Mouse (Mus musculus) heart, adult 2 months (tissue): ENCODE results near the gene Crip2.

ENCODE experiments used
- CTCF ChIP-seq: fragments of 200-600 bp; IDR thresholded peaks from 2 replicates; pipeline ENCODE4 v1.8.1; 2022; ENCODE audit warnings: antibody characterized with exemption, mild to moderate bottlenecking, moderate library complexity
- POLR2A ChIP-seq: fragments of 200-500 bp; IDR thresholded peaks from 2 replicates; pipeline ENCODE4 v1.6.1; 2011; ENCODE audit warnings: mild to moderate bottlenecking, low read depth, low read length, control low read depth; ENCODE audit not compliant: insufficient read depth

GRCm38 (mm10) chr12:113098530-113099151, 41.4 kb upstream of the Crip2 start:
- TF ChIP-seq CTCF (no peak), POLR2A (no peak)
